Mouse (Mus musculus): ENCODE results near the gene Slitrk2.

The Slitrk2 gene

GRCm38 (mm10) chrX:66648911-66649620 lies at the start of gene Slitrk2:
Slitrk2 (plus strand) TSS chrX:66649318.
- DNase-seq (ENCODE audit: low read depth, low spot score): no peak

GRCm38 (mm10) chrX:66605490-66605889 lies 43.6 kb upstream of the Slitrk2 start:
- peak; percentile 6 for DNase-seq (ENCODE audit: low read depth, low spot score)

GRCm38 (mm10) chrX:66652455-66653144 lies 3.5 kb downstream of the Slitrk2 start:
- DNase-seq (ENCODE audit: low read depth, low spot score): no peak

- DNase-seq (ENCODE audit: low read depth, low spot score): no peak
These were observed 8.2 kb downstream of the Slitrk2 start for GRCm38 (mm10) chrX:66657365-66657764.

- DNase-seq (ENCODE audit: low read depth, low spot score): no peak
These were observed 27.8 kb downstream of the Slitrk2 start for GRCm38 (mm10) chrX:66676959-66677358.

- DNase-seq (ENCODE audit: low read depth, low spot score): no peak
These were observed 29.5 kb downstream of the Slitrk2 start for GRCm38 (mm10) chrX:66678646-66679045.

Data from brain, embryonic 18.5 days (tissue).